Mouse (Mus musculus) 3134 (cell line): ENCODE measurements around the gene Atp1a4.

Source experiments
- DNase-seq: peaks from one replicate; pipeline ENCODE4 v3.0.0-alpha.2; 2011; ENCODE audit warnings: low spot score; ENCODE audit not compliant: insufficient read length; ENCODE audit errors: extremely low read depth

Atp1a4 gene

GRCm38 (mm10) chr1:172258314-172258713, at the start of gene Atp1a4:
Gene Atp1a4 (minus strand): TSS chr1:172258414.
- DNase-seq, result no peak

GRCm38 (mm10) chr1:172307936-172308335, 49.7 kb upstream of the Atp1a4 start:
- peak; percentile 52 for DNase-seq

- DNase-seq, result no peak
Observed at GRCm38 (mm10) chr1:172306885-172307284, 48.7 kb upstream of the Atp1a4 start.

GRCm38 (mm10) chr1:172306196-172306595, 48.0 kb upstream of the Atp1a4 start:
- DNase-seq, result no peak

- DNase-seq, result no peak
Observed at GRCm38 (mm10) chr1:172305635-172306034, 47.4 kb upstream of the Atp1a4 start.

GRCm38 (mm10) chr1:172305153-172305552, 46.9 kb upstream of the Atp1a4 start:
- no peak for DNase-seq

- DNase-seq, result no peak
Observed at GRCm38 (mm10) chr1:172304443-172304842, 46.2 kb upstream of the Atp1a4 start.

GRCm38 (mm10) chr1:172302851-172303250, 44.6 kb upstream of the Atp1a4 start:
- no peak for DNase-seq

GRCm38 (mm10) chr1:172302311-172302710, 44.1 kb upstream of the Atp1a4 start:
- no peak for DNase-seq

GRCm38 (mm10) chr1:172301180-172301579, 43.0 kb upstream of the Atp1a4 start:
- no peak for DNase-seq

GRCm38 (mm10) chr1:172300247-172300646, 42.0 kb upstream of the Atp1a4 start:
- DNase-seq, result no peak

- no peak for DNase-seq
Observed at GRCm38 (mm10) chr1:172299528-172299927, 41.3 kb upstream of the Atp1a4 start.

GRCm38 (mm10) chr1:172297611-172298537, 39.7 kb upstream of the Atp1a4 start, which contains the start of gene Atp1a2:
Gene Atp1a2 (minus strand): TSS chr1:172298064.
- DNase-seq, result no peak

- no peak for DNase-seq
Observed at GRCm38 (mm10) chr1:172296816-172297510, 38.7 kb upstream of the Atp1a4 start.

GRCm38 (mm10) chr1:172295751-172296197, 37.6 kb upstream of the Atp1a4 start:
- no peak for DNase-seq

GRCm38 (mm10) chr1:172293449-172293848, 35.2 kb upstream of the Atp1a4 start:
- no peak for DNase-seq

- no peak for DNase-seq
Observed at GRCm38 (mm10) chr1:172292880-172293279, 34.7 kb upstream of the Atp1a4 start.

- DNase-seq, result no peak
Observed at GRCm38 (mm10) chr1:172289617-172289946, 31.4 kb upstream of the Atp1a4 start.

GRCm38 (mm10) chr1:172288900-172289616, 30.8 kb upstream of the Atp1a4 start:
- no peak for DNase-seq

GRCm38 (mm10) chr1:172286740-172287139, 28.5 kb upstream of the Atp1a4 start:
- no peak for DNase-seq

- no peak for DNase-seq
Observed at GRCm38 (mm10) chr1:172284221-172284620, 26.0 kb upstream of the Atp1a4 start.
